Mouse (Mus musculus) intestine, embryonic 16.5 days (tissue): ENCODE data around the gene Rab20. TPM values are rescaled to one million over a fixed set of nuclear protein-coding genes. Genes with fewer than 3 reads are reported as not detected.

Source experiments
- ATAC-seq: fragments of 200-750 bp; cut with Nextera tagmentation; 2 replicates; pipeline ENCODE4 v1.8.0; 2017; ENCODE audit warnings: moderate TSS enrichment, moderate library complexity
- H3K27ac ChIP-seq: fragments of 300-500 bp; sonication (generic); 2 replicates; pipeline ENCODE4 v1.5.1; 2014; ENCODE audit warnings: mild to moderate bottlenecking, low read length
- H3K27me3 ChIP-seq: fragments of 300-500 bp; sonication (generic); replicated peaks from 2 replicates; pipeline ENCODE4 v1.6.1; 2014; ENCODE audit warnings: low read length, control low read depth, mixed read lengths; ENCODE audit not compliant: control insufficient read depth, insufficient read depth
- H3K36me3 ChIP-seq: fragments of 300-500 bp; sonication (generic); 2 replicates; pipeline ENCODE4 v1.6.1; 2014; ENCODE audit warnings: low read length, control low read depth; ENCODE audit not compliant: control insufficient read depth, insufficient read depth
- H3K4me1 ChIP-seq: fragments of 300-500 bp; sonication (generic); 2 replicates; pipeline ENCODE4 v1.6.1; 2014; ENCODE audit warnings: low read length, control low read depth, mixed read lengths; ENCODE audit not compliant: control insufficient read depth, insufficient read depth
- H3K4me2 ChIP-seq: fragments of 300-500 bp; sonication (generic); 2 replicates; pipeline ENCODE4 v1.6.1; 2014; ENCODE audit warnings: low read depth, low read length, control low read depth
- H3K4me3 ChIP-seq: fragments of 300-500 bp; sonication (generic); 2 replicates; pipeline ENCODE4 v1.5.1; 2014; ENCODE audit warnings: mild to moderate bottlenecking, low read length
- H3K9ac ChIP-seq: fragments of 300-500 bp; sonication (generic); 2 replicates; pipeline ENCODE4 v1.6.1; 2014; ENCODE audit warnings: low read depth, low read length
- H3K9me3 ChIP-seq: fragments of 300-500 bp; sonication (generic); 2 replicates; pipeline ENCODE4 v1.6.1; 2016; ENCODE audit warnings: low read length, control low read depth; ENCODE audit not compliant: control insufficient read depth
- WGBS: fragments of 180-500 bp; shearing (Covaris S2); extraction: QIAGEN DNeasy Blood & Tissue Kit; methylation state at CpG from one replicate; pipeline ENCODE4 v1.1.7; 2014; 5-methylcytosine and 5-hydroxymethylcytosine counted together
- polyA plus RNA-seq: library from polyadenylated mRNA; unstranded; fragments of >200 nt; fragmentation: Nextera tagmentation; extraction: Ambion mirVana; gene quantifications from 2 replicates; pipeline ENCODE4 v1.2.1, GENCODE M21; 2015

Rab20 gene
- polyA plus RNA-seq, 1 experiment from 2014 or later, result 25.5 TPM

DNA sequence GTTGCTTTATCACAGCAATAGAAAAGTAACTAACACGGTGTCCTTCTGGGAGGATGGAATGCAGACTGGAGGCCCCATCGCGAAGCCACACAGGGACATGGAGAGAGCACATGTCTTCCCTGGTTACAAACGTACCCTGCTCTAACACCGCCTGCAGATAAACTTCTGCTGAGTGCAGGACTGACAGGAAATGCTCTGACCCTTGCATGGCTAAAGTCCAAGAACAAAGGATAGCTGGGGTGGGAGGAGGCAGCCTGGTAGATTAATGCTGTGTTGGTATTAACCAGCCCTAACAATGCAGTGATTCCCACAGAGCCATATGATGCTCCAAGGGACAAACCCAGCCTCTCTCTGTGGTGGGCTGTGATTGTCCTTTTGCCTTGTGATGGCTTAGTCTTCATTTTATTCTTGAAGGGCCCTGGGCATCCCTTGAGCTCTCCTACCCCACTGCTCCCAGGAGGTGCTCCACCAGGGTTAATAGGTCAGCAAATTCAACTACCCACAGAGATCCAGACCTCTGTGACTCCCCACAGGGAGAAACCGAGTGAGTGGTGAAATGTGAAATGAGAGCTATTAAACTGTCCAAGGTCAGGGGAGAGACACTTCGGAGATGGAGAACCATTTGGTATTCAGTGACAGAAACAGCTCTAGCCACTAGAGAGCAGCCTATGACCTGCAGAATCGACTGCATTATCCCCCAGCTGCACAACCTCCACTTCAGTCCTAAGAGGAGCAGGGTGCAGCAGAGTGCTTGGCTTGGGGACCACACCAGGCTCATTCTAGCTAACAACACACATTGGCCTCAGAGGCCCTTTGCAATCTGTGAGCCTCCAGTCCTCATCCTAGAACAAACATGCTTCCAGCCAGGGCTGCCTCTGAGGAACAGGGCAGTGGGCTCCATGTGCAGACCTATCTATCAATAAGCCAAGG lies 28.1 kb downstream of the Rab20 start:
- no peaks in the 10 kb centered on the region for H3K36me3 ChIP-seq
- no peak overlapping the region for H3K9ac ChIP-seq
- no peaks in the 10 kb centered on the region for H3K9me3 ChIP-seq
- no peak overlapping the region for H3K4me3 ChIP-seq
- H3K4me2 ChIP-seq, result no peak overlapping the region
- H3K27ac ChIP-seq, result peak overlapping the region; percentile 16; the same call in 1 of the 2 replicates
- ATAC-seq, result peak; percentile 91
- H3K4me1 ChIP-seq, result peaks cover 10% of the 10 kb centered on the region; the same call in 1 of the 2 replicates
- H3K27me3 ChIP-seq, result no peaks in the 10 kb centered on the region
- WGBS, result 19% methylated on average over 8 of the region's 8 CpGs

DNA sequence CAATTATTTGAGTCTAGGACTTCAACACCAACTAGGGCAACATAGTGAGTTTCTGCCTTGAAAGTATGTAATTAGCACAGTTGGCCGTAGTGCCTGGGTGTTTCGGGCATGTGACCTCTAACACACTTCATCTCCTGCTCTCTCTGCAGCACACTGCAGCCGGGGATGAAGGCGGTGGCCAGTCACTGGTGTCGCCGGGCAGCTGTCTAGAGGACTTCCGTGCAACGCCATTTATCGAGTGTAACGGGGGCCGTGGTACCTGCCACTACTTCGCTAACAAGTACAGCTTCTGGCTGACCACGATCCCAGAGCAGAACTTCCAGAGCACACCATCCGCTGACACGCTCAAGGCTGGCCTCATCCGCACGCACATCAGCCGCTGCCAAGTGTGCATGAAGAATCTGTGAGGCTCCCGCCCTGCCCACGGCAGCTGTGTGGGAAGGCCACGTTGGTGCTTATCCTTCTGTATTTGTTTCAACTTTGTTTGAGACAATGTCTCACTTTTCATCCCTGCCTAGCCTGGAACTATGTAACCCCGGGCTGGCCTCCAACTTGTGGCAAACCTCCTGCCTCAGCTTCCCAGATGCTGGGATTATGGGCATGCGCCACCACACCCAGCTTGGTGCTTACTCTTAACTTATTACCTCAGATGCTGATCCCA lies 30.5 kb downstream of the Rab20 start:
- H3K27ac ChIP-seq, result no peak overlapping the region

DNA sequence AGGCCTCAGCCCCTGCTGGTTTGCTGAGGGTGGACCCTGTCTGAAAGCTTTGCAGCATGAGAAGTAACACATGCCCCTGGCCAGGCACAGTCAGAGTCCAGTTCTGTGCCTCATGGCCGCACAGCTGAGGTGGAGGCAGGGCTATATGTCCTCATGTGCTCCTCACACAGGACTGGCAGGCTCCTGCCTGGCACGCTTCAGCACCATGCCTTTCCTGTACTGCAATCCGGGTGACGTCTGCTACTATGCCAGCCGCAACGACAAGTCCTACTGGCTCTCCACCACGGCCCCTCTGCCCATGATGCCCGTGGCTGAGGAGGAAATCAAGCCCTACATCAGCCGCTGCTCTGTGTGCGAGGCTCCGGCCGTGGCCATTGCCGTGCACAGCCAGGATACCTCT lies 32.7 kb downstream of the Rab20 start:
- no peaks in the 10 kb centered on the region for H3K9me3 ChIP-seq
- no peak overlapping the region for H3K4me2 ChIP-seq
- H3K27me3 ChIP-seq, result no peaks in the 10 kb centered on the region
- 94% methylated on average over 13 of the region's 13 CpGs for WGBS
- H3K4me3 ChIP-seq, result no peak overlapping the region
- ATAC-seq, result no peak
- H3K36me3 ChIP-seq, result no peaks in the 10 kb centered on the region; the same call in 1 of the 2 replicates
- peaks cover 7% of the 10 kb centered on the region; the same call in 1 of the 2 replicates for H3K4me1 ChIP-seq
- no peak overlapping the region for H3K9ac ChIP-seq
- no peak overlapping the region for H3K27ac ChIP-seq

More for the DNA sequence above, 30.5 kb downstream of the Rab20 start:
- Histone ChIP-seq H3K9me3 (no peaks in the 10 kb centered on the region), H3K9ac (no peak overlapping the region), H3K4me3 (no peak overlapping the region), H3K4me1 (peaks cover 10% of the 10 kb centered on the region; the same call in 1 of the 2 replicates), H3K4me2 (no peak overlapping the region), H3K36me3 (no peaks in the 10 kb centered on the region; the same call in 1 of the 2 replicates), H3K27me3 (no peaks in the 10 kb centered on the region)
- ATAC-seq, result no peak
- WGBS, result 92% methylated on average over 23 of the region's 23 CpGs

DNA sequence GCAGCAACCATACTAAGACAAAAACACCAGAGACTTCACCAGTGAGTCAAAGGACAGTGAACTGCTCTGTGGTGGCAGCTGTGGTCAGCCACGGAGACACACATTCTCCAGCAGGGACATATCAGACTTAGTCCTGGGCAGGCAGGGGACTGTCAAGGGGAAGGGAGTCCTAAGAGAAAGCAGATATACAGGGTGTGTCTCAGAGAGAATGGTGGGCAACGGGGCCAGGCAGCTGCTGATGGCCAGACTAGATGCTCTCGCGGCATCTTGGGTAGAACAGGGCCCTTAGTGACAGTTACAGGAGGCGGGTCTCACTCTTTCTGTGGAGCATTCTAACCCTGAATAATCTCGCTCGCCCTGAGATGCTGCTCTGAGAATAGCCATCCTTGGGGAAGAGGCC lies 34.3 kb downstream of the Rab20 start:
- Histone ChIP-seq H3K36me3 (no peaks in the 10 kb centered on the region; the same call in 1 of the 2 replicates), H3K9me3 (no peaks in the 10 kb centered on the region), H3K27me3 (no peaks in the 10 kb centered on the region), H3K4me2 (no peak overlapping the region), H3K9ac (no peak overlapping the region), H3K4me1 (no peaks in the 10 kb centered on the region), H3K4me3 (no peak overlapping the region), H3K27ac (no peak overlapping the region)
- no peak for ATAC-seq
- 92% methylated on average over 7 of the region's 7 CpGs for WGBS

DNA sequence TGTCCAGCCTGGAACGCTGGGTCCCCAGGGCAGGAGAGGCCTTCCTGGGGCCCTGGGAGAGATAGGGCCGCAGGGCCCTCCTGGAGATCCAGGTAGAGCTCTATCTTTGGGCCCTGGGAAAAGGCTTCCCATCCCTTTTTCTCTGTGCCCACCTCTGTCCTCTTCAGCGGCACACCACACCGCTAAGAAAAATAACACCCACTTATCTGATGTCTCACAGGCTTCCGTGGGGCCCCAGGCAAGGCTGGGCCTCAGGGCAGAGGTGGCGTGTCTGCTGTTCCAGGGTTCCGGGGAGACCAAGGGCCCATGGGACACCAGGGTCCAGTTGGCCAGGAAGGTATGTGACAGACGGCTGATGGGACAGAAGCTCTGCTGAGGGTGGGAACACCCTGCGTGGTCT lies 34.9 kb downstream of the Rab20 start:
- Histone ChIP-seq H3K9ac (no peak overlapping the region), H3K4me2 (no peak overlapping the region), H3K36me3 (no peaks in the 10 kb centered on the region; the same call in 1 of the 2 replicates), H3K9me3 (no peaks in the 10 kb centered on the region), H3K27me3 (no peaks in the 10 kb centered on the region), H3K4me1 (no peaks in the 10 kb centered on the region), H3K4me3 (no peak overlapping the region), H3K27ac (no peak overlapping the region)
- 83% methylated on average over 9 of the region's 9 CpGs for WGBS
- no peak for ATAC-seq

DNA sequence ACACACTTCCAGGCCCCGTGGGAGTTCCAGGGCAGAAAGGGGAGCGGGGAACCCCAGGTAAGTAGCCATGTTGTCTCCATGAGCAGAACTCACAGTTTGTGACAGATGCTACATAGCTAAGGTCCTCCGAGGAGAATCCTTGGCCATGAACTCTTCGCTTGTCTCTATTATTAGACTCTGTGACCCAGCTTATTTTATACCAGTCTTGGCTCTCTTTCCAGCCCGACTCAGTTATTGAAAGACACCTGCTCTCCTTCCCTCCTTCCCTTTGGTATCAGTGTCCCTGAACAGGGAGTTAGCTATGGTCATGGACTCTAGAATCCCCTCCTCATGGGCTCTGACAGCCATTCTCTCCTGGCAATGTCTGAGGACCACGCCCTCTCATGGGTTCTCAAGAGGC lies 37.2 kb downstream of the Rab20 start:
- H3K4me2 ChIP-seq, result no peak overlapping the region
- no peak overlapping the region for H3K27ac ChIP-seq
- H3K27me3 ChIP-seq, result no peaks in the 10 kb centered on the region
- WGBS, result 95% methylated on average over 6 of the region's 6 CpGs
- H3K4me1 ChIP-seq, result no peaks in the 10 kb centered on the region
- no peaks in the 10 kb centered on the region; the same call in 1 of the 2 replicates for H3K36me3 ChIP-seq
- ATAC-seq, result no peak
- H3K4me3 ChIP-seq, result no peak overlapping the region
- no peak overlapping the region for H3K9ac ChIP-seq
- H3K9me3 ChIP-seq, result no peaks in the 10 kb centered on the region

DNA sequence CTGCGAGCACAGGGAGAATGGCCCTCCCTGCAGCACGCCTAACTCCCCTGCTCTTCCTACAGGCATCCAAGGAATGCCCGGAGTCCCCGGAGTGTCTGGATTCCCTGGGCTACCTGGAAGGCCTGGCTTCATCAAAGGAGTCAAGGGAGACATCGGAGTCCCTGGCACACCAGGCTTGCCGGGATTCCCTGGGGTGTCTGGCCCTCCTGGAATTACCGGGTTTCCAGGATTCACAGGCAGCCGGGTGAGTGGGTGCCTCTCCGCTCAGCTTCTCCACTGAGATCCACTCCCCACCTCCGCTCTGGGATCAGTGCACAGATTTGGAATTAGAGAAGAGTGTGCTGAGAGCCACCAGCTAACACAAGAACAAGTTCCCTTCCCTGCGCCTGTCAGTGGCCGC lies 40.6 kb downstream of the Rab20 start:
- Histone ChIP-seq H3K9me3 (no peaks in the 10 kb centered on the region), H3K4me1 (no peaks in the 10 kb centered on the region), H3K27ac (no peak overlapping the region), H3K36me3 (peaks cover 5% of the 10 kb centered on the region), H3K9ac (no peak overlapping the region), H3K4me3 (no peak overlapping the region), H3K27me3 (no peaks in the 10 kb centered on the region), H3K4me2 (no peak overlapping the region)
- WGBS, result 59% methylated on average over 12 of the region's 12 CpGs
- ATAC-seq, result no peak

DNA sequence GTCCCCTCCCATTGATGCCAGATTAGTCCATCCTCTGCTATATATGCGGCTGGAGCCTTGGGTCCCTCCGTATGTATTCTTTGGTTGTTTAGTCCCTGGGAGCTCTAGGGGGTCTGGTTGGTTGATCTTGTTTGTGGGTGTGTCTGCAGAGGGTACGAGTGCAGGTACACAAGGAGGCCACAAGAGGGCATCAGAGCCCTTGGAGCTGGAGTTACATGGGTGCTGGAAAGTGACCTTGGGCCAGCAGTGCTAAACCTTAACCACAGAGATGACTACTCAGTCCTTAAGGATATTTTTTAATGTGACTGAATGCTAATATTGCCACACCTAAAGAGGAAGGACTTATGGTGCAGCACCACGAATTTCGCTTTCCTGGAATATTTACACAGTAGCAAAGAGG lies 47.8 kb downstream of the Rab20 start:
- no peak overlapping the region for H3K9ac ChIP-seq
- H3K9me3 ChIP-seq, result no peaks in the 10 kb centered on the region
- WGBS, result 63% methylated on average over 5 of the region's 5 CpGs
- no peaks in the 10 kb centered on the region for H3K27me3 ChIP-seq
- no peak overlapping the region for H3K27ac ChIP-seq
- no peak overlapping the region for H3K4me2 ChIP-seq
- no peak for ATAC-seq
- H3K4me3 ChIP-seq, result no peak overlapping the region
- peaks cover 3% of the 10 kb centered on the region for H3K36me3 ChIP-seq
- no peaks in the 10 kb centered on the region for H3K4me1 ChIP-seq

DNA sequence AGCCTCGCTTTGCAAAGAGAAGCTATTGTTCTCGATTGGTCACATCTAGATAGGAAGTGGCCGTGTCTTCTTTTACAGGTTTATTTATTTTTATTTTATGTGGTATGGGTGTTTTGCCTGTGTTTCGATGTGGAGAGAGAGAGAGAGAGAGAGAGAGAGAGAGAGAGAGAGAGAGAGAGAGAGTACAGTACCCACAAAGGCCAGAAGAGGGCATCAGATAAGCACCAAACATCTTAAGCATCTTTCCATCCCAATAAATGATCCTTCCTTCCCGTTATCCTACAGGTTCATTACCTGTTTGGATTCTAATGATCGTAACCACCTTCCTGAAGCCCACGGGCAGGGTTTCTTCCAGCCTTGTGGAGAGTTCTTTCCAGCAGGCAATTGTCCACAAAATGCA lies 55.4 kb downstream of the Rab20 start:
- no peak overlapping the region for H3K4me3 ChIP-seq
- H3K9ac ChIP-seq, result no peak overlapping the region
- WGBS, result 70% methylated on average over 7 of the region's 7 CpGs
- H3K4me2 ChIP-seq, result no peak overlapping the region
- no peak for ATAC-seq
- H3K36me3 ChIP-seq, result peaks cover 4% of the 10 kb centered on the region
- H3K9me3 ChIP-seq, result no peaks in the 10 kb centered on the region
- no peaks in the 10 kb centered on the region for H3K27me3 ChIP-seq
- no peak overlapping the region for H3K27ac ChIP-seq
- H3K4me1 ChIP-seq, result no peaks in the 10 kb centered on the region
